Mouse (Mus musculus) ovary, postnatal 36 days (tissue): Measurements from ENCODE around the gene Traf1.

Experiments used
- DNase-seq: peaks from one replicate; pipeline ENCODE4 v3.0.0; 2022; ENCODE audit warnings: low spot score, mixed read lengths

Gene Traf1

DNA sequence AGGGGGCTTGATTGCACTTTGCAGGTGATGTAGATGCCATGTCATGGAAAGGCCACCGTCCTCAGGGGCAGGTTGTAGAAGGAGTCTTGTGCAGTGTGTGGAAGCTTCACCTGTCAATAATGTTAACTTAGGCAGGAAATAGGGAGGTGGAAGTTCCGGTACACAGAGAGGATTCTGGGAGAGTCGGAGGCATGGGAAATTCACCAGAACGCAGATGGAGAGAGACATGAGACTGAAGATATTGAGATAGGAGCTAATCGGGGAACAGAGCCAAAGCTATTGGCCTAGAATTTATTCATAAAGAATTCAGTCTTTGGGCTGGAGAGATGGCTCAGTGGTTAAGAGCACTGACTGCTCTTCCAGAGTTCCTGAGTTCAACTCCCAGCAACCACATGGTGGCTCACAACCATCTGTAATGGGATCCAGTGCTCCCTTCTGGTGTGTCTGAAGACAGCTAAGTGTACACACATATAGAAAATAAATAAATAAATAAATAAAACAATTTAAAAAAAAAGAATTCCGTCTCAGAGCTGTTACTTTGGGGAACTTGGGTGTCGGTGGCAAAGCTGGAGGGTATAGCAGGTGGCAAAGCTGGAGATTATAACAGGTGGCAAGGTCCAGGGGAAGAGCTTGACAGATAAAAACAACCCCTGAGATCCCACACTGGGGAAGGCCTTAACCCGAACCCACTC is 4.8 kb upstream of the Traf1 start:
- DNase-seq: no peak

DNA sequence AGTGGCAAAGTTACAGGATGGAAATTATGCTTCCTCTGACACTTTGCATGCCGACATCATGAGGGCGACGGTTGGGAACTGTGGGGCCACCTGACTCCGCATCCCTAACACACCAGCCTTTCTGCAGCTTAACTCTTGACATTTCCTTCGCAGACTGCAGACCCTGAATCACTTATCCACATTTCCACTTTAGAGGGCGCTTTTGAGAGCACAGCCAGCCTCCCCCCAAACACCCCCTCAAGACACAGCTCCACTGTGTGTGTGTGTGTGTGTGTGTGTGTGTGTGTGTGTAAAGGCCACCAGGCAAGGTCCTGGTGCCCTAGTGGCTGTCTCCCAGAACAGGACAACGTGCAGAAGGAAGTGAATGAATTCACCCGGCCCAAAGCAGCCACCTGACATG is 4.2 kb upstream of the Traf1 start:
- no peak for DNase-seq

DNA sequence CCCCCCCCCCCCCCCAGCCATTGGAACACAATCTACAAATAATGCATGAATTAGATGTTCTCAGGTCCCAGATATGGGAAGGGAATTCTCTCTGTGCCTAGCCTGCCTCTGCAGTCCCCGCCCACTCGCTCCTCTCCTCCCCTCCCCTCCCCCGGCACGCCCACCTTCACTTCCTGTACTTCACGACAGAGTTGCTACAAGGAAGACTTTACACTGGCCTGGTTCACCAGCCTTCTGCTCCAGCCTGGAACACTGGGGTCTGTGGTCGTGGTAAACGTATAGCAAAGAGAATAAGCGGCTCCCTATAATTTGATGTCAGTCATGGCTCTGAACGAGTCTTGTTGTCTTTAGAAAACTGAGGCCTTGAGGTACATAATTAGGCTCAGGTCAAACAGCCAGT is 3.7 kb upstream of the Traf1 start:
- no peak for DNase-seq

DNA sequence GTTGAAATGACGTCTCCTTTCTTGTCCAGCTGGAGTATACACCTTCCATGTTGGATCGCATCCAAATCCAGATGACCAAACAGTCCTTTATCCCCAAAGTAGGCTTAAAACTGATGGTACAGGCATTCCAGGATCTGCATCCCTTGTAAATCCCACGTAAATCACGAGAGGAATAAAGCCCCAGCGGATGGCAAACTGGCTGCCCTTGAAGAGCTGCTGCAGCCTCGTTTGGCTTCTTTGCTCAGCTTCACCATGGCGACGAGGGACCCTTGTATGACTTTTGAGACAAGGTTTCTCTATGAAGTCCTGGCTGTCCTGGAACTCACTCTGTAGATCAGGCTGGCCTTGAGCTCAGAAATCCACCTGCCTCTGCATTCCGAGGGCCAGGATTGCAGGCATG is 3.1 kb upstream of the Traf1 start:
- DNase-seq: no peak

DNA sequence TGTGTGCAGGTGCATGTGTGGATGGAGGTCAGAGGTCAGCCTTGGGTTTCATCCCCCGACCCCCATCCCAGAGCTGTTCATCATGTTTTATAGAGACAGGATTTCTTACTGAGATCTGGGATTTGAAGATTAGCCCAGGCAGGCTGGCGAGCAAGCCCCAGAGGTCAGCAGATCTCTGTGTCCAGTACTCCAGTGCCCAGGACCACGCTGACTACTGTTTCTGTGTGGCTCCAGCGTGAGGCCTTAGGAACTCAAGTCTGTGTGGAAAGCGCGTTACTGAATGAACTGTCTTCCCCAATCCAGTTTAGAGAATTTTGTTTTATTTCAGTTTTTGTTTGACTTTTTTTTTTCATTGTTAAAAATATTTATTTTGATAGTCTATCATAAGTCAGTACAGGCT is 2.7 kb upstream of the Traf1 start:
- no peak for DNase-seq

DNA sequence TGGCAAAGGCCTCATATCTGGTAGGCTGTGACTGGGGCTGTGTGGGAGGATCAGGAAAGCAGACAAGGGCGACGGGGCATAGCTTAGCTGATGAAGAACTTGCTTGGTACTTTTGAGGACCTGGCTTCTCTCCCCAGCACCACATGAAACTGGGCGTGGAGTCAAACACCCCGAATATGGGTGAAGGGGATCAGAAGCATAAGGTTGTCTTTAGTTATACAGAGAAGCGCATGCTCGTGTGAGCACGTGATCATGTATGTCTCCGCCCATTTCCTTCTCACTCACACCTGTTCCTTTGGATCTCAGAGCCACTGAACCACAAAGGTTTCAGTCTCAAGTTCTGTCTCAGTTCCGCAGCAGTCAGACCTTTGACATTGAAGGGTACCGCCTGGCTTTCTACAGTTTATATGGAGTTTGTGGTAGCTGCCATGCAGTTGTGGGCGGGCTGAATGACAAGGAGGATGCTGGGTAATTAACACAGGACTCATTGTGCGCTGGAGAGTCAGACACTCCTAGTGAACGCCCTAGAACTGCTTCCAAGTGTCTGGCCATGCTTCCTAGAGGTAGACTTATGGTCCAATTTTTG is 1.9 kb upstream of the Traf1 start:
- DNase-seq: no peak

DNA sequence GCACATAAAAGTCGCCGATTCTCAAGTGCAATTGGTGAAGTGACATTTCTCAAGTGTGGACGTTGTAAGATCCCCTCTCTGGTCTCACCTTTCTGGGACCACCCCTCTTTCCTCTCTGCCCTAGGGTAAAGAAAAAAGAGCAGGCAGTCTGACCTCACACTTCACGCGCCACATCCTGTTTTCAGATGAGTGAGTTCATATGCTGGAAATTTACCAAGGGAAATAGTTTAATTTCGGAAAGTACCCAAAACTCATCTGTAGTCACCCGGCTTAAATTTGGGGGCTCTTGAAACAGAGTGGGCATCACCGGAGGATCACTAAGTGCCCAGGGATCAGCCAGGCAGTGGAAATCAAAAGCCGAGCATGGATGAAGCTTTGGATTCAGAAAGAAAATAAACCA is 1.3 kb upstream of the Traf1 start:
- no peak for DNase-seq

DNA sequence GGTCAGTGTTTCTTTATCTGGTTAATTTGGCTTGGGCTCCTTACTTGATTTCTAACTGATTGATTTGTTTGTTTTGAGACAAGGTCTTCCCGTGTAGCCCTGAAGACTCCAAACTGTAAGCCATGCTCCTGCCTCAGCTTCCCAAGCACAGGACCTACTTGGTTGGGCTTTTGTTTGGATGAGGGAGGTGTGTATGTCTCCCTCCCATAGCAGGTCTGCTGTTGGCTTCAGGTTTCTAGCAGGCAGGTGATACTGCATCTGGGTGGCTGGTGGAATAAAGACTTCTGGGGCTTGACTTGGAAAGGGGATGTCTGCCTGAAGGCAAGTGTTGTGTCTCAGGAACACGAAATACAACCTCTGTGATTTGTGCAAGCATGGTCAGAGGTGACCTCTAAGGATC is 639 bp upstream of the Traf1 start:
- DNase-seq: no peak

DNA sequence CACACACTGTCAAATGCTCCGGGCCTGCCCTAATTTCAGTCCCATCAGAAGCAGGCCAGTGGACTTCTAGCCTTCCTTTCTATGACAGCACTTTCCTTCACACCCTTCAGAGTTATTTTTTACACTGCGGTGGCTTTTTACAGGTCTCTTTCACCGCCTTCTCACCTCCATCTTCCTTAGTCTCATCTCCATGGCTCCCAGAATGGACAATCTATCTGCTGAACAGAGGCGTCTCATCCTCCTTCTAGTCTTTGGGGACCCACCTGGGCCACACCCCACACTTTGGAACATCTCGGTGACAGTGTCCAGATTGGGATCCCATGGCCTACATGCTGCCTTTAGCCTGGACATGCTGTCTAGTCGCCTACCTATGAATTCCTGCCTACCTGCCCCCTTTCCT is 606 bp downstream of the Traf1 start:
- no peak for DNase-seq

DNA sequence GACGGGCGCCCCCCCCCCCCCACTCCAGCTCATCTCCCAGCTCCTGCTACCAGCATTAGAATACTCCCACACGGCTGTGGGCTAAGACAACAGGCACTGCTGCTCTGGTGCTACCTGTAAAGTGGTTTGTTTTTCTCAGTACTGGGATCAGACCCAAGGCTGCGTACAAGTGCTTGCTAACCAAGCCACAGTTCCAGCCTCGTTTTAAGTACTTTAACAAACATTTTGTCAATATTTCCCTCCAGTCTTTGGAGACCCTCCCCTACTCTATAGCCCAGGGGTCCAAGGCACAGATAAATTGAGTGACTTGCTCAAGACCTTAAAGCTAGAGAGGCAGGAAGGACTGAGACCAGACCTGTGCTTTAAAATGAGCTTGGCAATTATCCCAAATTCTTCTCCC is 1.1 kb downstream of the Traf1 start:
- no peak for DNase-seq

DNA sequence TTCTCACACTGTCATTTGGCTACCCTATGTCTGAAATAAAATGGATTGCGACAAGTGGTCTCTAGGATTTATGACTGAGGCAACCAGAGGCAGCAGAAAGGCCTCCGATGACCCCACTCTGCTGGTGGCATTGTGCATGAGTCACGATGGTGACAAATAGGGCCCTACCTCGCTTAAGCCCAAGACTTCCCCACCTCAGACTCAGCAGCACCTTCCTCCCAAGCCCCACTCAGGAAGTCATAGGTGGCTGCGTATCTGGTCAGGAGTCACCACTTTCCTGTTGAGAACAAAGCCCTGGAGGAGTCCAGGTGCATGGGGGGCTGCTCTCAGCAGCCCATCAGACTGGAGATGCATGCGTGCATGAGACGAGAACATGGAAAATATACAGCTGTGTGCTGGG is 3.0 kb downstream of the Traf1 start:
- no peak for DNase-seq

DNA sequence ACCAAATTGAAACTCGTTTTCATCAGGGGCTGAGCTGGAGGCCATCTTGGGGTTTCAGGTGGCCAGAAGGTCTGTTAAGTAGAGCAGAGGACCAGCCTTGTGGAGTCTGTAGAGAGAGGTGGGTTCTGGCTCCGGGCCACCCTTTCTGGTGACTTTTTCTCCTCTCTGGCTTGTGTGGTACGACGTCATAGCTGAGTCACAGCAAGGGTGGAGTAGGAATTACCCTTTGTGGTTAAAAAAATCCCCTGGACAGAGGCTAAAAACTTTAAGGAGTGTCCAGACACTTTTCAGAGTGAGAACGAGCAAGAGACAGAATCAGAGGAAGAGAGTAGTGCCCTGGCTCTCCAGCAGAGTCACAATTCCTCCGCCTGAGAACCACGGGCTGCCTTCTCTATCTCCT is 3.5 kb downstream of the Traf1 start:
- no peak for DNase-seq

DNA sequence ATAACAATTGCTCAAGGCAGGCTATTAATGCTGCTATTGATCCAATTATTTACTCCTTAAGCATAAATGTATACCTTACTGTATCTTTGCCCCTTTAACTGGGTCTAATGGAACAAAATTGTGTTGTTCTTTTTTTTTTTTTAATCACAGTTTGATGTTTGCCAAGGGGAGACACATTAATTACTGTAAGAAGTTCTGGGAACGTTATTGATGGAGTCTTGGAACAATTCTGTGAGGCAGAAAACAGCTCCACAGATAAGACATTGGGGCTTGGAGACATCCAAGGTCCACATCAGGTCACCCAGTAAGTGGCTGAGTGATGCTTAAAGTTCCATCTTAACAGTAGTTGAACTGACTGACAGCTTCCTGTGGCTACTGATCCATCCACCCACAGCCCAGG is 4.2 kb downstream of the Traf1 start:
- DNase-seq: no peak

DNA sequence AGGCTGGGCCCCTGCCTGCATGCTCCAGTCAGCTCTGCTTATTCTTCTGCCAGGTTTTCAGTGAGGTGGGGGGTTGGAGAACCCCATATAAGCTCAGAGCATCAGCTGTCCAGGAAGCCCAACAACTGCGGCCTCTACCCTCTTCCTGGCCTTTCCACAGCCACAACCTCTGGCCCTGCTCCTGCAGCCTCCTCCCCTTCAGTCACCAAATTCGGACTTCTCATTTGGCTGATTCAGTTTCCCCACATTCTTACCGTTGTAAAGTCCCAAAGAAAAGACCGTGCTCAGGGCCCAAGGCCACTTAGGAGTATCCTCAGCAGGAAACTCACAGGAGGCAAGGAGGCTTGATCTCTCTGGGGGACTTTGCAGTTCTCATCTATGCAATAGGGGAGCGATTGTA is 4.6 kb downstream of the Traf1 start:
- DNase-seq: no peak

DNA sequence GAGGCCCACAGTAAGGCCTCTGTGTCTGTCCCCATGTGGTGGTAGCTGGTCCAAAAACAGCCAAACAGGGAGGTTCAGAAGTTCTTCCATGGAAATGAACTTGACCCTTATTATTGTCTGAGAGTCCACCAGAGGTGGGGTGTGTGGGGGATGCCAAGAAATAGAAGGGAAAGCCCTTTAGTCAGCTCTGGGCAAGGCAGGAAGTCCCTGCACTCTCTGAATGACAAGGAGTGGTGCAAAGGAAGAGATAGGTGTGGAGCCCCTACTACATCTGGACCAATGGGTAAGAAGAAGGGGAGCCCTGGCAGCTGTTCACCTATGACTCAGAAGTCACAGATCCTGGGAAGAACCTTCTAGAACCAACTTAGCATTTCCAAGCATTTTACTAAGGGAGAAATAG is 7.2 kb downstream of the Traf1 start:
- no peak for DNase-seq

DNA sequence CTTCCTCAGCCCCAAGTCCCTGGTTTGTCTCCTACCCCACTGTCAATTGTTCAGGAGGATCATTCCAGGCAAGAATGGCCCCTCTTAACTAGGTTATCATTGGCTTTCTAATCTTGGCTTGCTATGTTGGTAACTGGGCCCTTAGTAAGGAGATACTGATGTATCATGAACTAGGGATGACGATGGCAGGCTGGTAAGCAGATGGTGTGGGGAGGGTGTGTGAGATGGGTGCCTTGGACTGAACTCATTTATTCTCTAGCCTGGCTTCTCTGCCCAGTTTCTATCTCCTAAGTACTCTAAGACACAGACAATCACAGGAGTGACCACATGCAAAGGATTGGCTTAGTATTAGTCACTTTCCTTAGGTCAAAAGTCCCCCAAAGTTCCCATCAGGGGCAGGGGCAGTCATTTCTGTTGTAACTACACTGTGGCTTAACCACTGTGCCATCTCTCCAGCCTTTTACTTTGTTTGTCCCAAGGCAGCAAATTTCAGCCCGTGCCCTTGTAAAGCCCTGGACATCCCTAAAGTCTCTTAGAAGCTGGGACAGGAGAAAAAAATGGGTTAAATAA is 7.9 kb downstream of the Traf1 start:
- DNase-seq: no peak

DNA sequence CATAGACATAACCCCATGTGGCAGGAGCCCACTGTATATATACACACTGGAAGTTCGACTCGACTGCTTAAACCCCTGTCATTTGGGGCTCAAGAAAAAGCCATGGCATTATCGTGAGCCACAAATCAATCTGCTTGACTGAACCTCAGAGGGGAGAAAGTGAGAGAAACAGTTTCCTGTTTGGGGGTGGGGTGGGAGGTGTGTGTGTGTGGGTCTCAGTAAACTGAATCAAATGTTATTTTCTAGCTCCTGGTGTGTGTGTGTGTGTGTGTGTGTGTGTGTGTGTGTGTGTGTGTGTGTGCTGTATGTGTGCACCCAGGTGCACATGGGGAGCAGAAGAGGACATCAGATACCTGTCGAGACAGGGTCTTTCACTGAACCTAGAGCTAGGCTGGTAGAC is 8.6 kb downstream of the Traf1 start:
- no peak for DNase-seq

DNA sequence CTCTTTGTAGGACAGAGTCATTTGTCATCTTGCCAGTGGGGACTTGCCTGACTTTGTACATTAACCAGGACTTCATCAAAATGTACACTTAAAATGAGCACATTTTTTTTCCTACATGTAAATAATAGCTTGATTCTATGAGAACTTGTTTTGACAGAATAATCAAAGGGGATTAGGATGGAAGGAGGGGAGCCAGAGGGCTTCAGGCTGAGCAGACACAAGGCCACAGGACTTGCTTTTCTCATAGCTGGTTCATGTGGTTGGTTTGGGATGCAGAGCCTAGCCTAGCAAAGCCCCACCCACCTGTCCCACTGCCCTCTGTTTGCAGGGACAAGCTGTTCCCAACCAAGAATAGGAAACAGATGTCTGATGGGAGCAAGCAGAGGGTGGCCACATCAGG is 10.1 kb downstream of the Traf1 start:
- no peak for DNase-seq

DNA sequence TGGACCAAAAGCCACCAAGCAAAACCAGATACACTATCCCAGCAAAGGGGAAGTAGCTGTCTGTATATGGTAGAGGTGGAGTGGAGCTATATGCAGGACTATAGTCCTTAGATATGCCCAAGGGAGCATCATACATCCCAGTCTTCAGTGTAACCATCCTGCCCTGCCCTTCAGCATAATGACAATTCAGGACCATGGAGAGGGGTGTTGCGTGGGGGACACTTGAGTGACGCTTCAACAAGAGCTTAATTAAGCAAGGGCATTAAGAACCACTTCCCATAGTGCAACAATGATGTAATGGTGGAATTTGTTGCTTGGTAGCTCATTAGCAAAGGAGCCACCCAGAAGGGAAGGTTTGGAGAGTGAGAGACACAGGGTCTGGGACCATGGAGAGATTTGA is 12.9 kb downstream of the Traf1 start:
- DNase-seq: no peak

DNA sequence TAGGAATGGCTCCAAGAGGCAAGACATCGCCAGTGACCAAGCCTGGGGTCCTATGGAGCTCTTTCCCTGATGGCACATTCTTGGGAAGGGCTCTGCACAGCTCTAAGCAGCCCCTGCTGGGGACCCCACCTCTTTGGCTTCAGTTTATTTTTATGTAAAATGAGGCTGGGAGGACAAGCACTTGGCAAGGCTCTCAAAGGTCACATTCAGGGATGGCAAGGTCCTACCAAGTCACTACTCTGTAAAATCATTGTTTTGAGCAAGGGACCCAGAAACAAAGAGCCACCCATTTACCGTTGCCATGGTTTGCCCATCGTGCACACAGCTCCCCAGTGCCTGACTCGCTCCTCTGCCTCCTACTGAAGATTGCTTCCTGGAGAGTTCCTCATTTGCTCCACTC is 15.5 kb downstream of the Traf1 start:
- no peak for DNase-seq

DNA sequence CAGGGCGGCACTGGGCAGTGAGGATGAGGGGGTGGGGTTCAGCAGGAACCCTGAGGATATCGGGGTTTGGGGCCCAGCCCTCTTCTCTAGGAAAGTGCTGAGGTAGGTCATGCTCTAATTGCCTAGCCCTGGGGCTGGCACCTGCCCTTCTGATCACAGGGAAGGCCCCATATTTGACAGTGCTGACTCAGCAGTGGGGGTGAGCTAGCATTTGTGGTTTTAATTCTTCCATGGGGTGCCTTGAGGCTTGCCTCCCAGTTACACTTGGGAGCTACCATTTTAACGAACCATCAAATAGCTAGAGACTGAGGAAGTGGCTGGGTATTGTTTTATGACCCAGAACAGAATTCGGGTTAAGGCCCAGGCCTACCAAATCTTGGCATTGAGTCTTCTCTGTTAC is 16.0 kb downstream of the Traf1 start:
- no peak for DNase-seq

DNA sequence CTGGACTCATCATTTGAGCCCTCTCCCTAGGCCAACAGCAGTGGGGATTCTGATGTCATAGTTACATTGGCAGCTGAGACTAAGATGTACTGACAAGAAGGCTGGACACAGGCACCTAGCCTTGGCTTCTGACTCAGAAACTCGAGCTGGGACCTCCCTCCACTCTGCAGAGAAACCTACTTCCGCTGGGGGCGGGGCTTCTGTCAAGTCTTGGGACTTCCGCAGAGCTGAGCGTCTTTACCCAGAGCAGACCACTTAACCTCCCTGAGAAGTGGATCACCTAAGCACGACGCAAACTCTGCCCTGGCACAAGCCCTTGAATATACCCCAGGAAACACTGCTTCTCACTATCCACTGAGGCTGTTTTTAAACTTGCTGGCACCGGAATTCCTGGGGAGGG is 16.8 kb downstream of the Traf1 start:
- peak; percentile 50 for DNase-seq

DNA sequence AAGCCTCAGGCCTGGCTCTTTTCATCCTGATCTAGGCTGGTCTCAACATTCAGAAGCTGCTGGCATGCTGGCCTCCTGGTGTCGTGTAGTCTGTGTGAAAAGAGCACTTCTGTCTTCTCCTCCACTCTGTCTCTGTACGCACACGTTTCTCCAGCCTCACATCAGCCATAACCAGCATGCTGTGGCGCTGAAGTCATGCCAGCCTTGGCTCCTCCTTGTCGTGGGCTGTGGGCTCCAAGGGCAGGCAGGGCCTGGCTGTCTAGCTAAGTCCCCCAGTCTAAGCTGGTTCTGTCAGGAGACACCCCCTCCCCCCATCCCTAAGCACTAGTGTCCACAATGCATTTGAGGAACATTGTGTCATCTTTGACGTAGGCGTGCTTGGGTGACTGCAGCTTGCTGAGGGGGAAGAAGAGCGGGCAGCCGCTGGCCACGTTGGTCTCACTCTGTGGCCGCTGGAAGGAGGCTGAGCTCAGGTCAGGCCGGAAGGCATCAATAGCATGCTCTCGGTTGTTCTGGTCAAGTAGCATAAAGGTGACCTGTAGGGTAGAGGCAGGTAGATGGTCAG is 17.9 kb downstream of the Traf1 start:
- no peak for DNase-seq
